Comparison of ENCODE assay signal across 18 mouse cellular contexts in the genomic region with DNA sequence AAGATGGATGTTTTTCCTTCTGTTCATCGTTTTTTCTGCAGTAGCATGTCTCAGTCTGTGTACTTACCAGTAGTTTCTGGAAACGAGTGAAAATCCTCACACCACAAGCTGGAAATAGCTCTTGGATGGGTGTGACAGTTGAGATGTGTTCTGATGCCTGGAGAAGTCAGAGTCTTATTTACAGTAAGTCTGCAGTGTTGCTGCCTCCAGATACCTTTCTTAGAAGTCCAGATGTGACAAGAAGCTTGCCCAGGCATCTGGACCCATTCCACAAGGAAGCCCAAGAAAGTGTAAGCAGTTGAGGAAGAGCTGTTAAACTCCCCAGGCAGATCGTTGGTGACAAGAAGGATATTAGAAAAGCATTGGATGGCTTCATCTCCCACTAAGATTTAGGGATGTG.
DNase-seq lines count a peak whose midpoint lies in the region; ATAC-seq and TF ChIP-seq lines count a peak whose summit lies in the region.
"Had no signal": no experiment of that assay in that cellular context is flagged by ENCODE, and none has a peak within 500 bp of the region (broad histone marks: within the 10 kb centered on the region; RNA-seq: fewer than 3 reads in every experiment).

No protein-coding gene starts in this region.

- no peak overlapping the region for H3K4me2 ChIP-seq in hindbrain, embryonic 15.5 days
- H3K4me2 ChIP-seq in hindbrain, embryonic 12.5 days (replicated peaks): no peak overlapping the region
- H3K4me2 ChIP-seq in lung, embryonic 14.5 days: no peak overlapping the region
- H3K4me2 ChIP-seq in embryonic facial prominence, embryonic 14.5 days (ENCODE audit: low read depth, low read length): no peak overlapping the region
- no peak overlapping the region for H3K4me2 ChIP-seq in stomach, postnatal 0 days (replicated peaks; ENCODE audit: low read depth)
- H3K4me2 ChIP-seq: liver, embryonic 15.5 days had no signal

- no peak overlapping the region for H3K9ac ChIP-seq in hindbrain, embryonic 15.5 days
- H3K9ac ChIP-seq in hindbrain, embryonic 12.5 days: no peak overlapping the region
- H3K9ac ChIP-seq in lung, embryonic 14.5 days: no peak overlapping the region
- 0 out of 2 replicates have a peak overlapping the region, but pooled peaks have one; percentile 38 for H3K9ac ChIP-seq in embryonic facial prominence, embryonic 14.5 days (ENCODE audit: low read depth, low read length)
- H3K9ac ChIP-seq in stomach, postnatal 0 days (ENCODE audit: low read length): no peak overlapping the region
- H3K9ac ChIP-seq: liver, embryonic 15.5 days had no signal

- no peak overlapping the region for H3K4me3 ChIP-seq in hindbrain, embryonic 15.5 days
- H3K4me3 ChIP-seq in hindbrain, embryonic 12.5 days: no peak overlapping the region
- no peak overlapping the region for H3K4me3 ChIP-seq in lung, embryonic 14.5 days (ENCODE audit: low read depth, low read length)
- H3K4me3 ChIP-seq in embryonic facial prominence, embryonic 14.5 days (ENCODE audit: low read depth, low read length): no peak overlapping the region
- no peak overlapping the region for H3K4me3 ChIP-seq in stomach, postnatal 0 days (ENCODE audit: low read depth, low read length)
- H3K4me3 ChIP-seq: erythroblast, embryonic 14.5 days; forebrain, embryonic 15.5 days; liver, embryonic 15.5 days had no signal

- WGBS in hindbrain, embryonic 15.5 days: 65% methylated on average over 3 of the region's 3 CpGs
- 55% methylated on average over 3 of the region's 3 CpGs for WGBS in hindbrain, embryonic 12.5 days
- 19% methylated on average over 3 of the region's 3 CpGs for WGBS in lung, embryonic 14.5 days
- 41% methylated on average over 3 of the region's 3 CpGs for WGBS in embryonic facial prominence, embryonic 14.5 days
- WGBS in stomach, postnatal 0 days: 15% methylated on average over 3 of the region's 3 CpGs

- no peak for TF ChIP-seq EP300 in stomach, postnatal 0 days (optimal IDR thresholded peaks at IDR 0.05)

- no peaks in the 10 kb centered on the region for H3K9me3 ChIP-seq in hindbrain, embryonic 15.5 days
- no peaks in the 10 kb centered on the region for H3K9me3 ChIP-seq in hindbrain, embryonic 12.5 days (replicated peaks)
- no peaks in the 10 kb centered on the region for H3K9me3 ChIP-seq in lung, embryonic 14.5 days (ENCODE audit: low read depth, low read length)
- no peaks in the 10 kb centered on the region for H3K9me3 ChIP-seq in embryonic facial prominence, embryonic 14.5 days (ENCODE audit: control insufficient read depth, low read length)
- no peaks in the 10 kb centered on the region for H3K9me3 ChIP-seq in stomach, postnatal 0 days (ENCODE audit: control insufficient read depth, low read length)
- H3K9me3 ChIP-seq: forebrain, embryonic 15.5 days; heart, embryonic 10.5 days; liver, embryonic 15.5 days; neural tube, embryonic 13.5 days had no signal

- H3K4me1 ChIP-seq in hindbrain, embryonic 15.5 days (replicated peaks): peaks cover 50% of the 10 kb centered on the region
- H3K4me1 ChIP-seq in hindbrain, embryonic 12.5 days: peaks cover 55% of the 10 kb centered on the region
- peaks cover 10% of the 10 kb centered on the region for H3K4me1 ChIP-seq in lung, embryonic 14.5 days (ENCODE audit: insufficient read depth)
- peaks cover 56% of the 10 kb centered on the region for H3K4me1 ChIP-seq in embryonic facial prominence, embryonic 14.5 days (ENCODE audit: control insufficient read depth, insufficient read depth, low read length)
- H3K4me1 ChIP-seq in stomach, postnatal 0 days (replicated peaks; ENCODE audit: control insufficient read depth, insufficient read depth): peaks cover 16% of the 10 kb centered on the region
- H3K4me1 ChIP-seq: liver, embryonic 15.5 days had no signal

- H3K36me3 ChIP-seq in hindbrain, embryonic 15.5 days: no peaks in the 10 kb centered on the region
- no peaks in the 10 kb centered on the region for H3K36me3 ChIP-seq in hindbrain, embryonic 12.5 days
- H3K36me3 ChIP-seq in lung, embryonic 14.5 days (ENCODE audit: insufficient read depth): no peaks in the 10 kb centered on the region
- H3K36me3 ChIP-seq in embryonic facial prominence, embryonic 14.5 days (ENCODE audit: control insufficient read depth, insufficient read depth, low read length): no peaks in the 10 kb centered on the region
- H3K36me3 ChIP-seq in stomach, postnatal 0 days (ENCODE audit: control insufficient read depth, insufficient read depth, low read length): no peaks in the 10 kb centered on the region
- H3K36me3 ChIP-seq: forebrain, embryonic 15.5 days; heart, embryonic 10.5 days; liver, embryonic 15.5 days; neural tube, embryonic 13.5 days had no signal

- no peak for ATAC-seq in hindbrain, embryonic 15.5 days (ENCODE audit: low FRiP score, low read depth)
- ATAC-seq in hindbrain, embryonic 12.5 days (ENCODE audit: low FRiP score): no peak
- no peak for ATAC-seq in lung, embryonic 14.5 days (ENCODE audit: insufficient read depth)
- ATAC-seq in embryonic facial prominence, embryonic 14.5 days (ENCODE audit: low read depth): no peak
- ATAC-seq in stomach, postnatal 0 days (ENCODE audit: low FRiP score, low TSS enrichment): no peak
- no peak for ATAC-seq in erythroid progenitor cell, adult 5-6 weeks (replicated peaks; ENCODE audit: low FRiP score, poor library complexity, severe bottlenecking)

- 0 out of 2 replicates have a peak overlapping the region, but pooled peaks have one; percentile 34 for H3K27ac ChIP-seq in hindbrain, embryonic 15.5 days (replicated peaks)
- H3K27ac ChIP-seq in hindbrain, embryonic 12.5 days: no peak overlapping the region; the same call in 1 of the 2 replicates
- 0 out of 2 replicates have a peak overlapping the region, but pooled peaks have one; percentile 9 for H3K27ac ChIP-seq in lung, embryonic 14.5 days (ENCODE audit: low read depth)
- no peak overlapping the region for H3K27ac ChIP-seq in embryonic facial prominence, embryonic 14.5 days (replicated peaks; ENCODE audit: low read depth, low read length)
- peak overlapping the region; percentile 75; the same call in 1 of the 2 replicates for H3K27ac ChIP-seq in stomach, postnatal 0 days (replicated peaks)
- H3K27ac ChIP-seq: liver, embryonic 15.5 days had no signal

- no peak for DNase-seq in lung, embryonic 14.5 days
- DNase-seq in lung, postnatal 14 days: no peak
- DNase-seq in embryonic facial prominence, embryonic 14.5 days (ENCODE audit: low spot score): no peak
- DNase-seq in stomach, postnatal 0 days (ENCODE audit: low spot score): no peak
- DNase-seq: B cell, adult 2 months; cerebellum, postnatal 25 days; gastrocnemius, postnatal 10 days; heart, postnatal 14 days; right cerebral cortex, postnatal 14 days; thymus, adult 18-20 months had no signal

- TF ChIP-seq CTCF in lung, embryonic 14.5 days (IDR thresholded peaks at IDR 0.05; ENCODE audit: low read depth): no peak
- TF ChIP-seq CTCF in stomach, postnatal 0 days (IDR thresholded peaks at IDR 0.05; ENCODE audit: low read depth): no peak

- no peaks in the 10 kb centered on the region for H3K27me3 ChIP-seq in hindbrain, embryonic 15.5 days
- no peaks in the 10 kb centered on the region for H3K27me3 ChIP-seq in hindbrain, embryonic 12.5 days
- H3K27me3 ChIP-seq in lung, embryonic 14.5 days (ENCODE audit: insufficient read depth, low read length): no peaks in the 10 kb centered on the region
- H3K27me3 ChIP-seq in embryonic facial prominence, embryonic 14.5 days (replicated peaks; ENCODE audit: control insufficient read depth, insufficient read depth, low read length): no peaks in the 10 kb centered on the region
- no peaks in the 10 kb centered on the region for H3K27me3 ChIP-seq in stomach, postnatal 0 days (ENCODE audit: control insufficient read depth, insufficient read depth, low read length)
- H3K27me3 ChIP-seq: forebrain, embryonic 15.5 days; liver, embryonic 15.5 days; neural tube, embryonic 13.5 days had no signal

Comparison
In these comparisons a context has a peak if more than half of its experiments do, and no peak if none do; other contexts are left out.
1. H3K27ac ChIP-seq: peak in hindbrain, embryonic 15.5 days (single experiment), lung, embryonic 14.5 days (single experiment) and stomach, postnatal 0 days (single experiment); none in hindbrain, embryonic 12.5 days (single experiment) and embryonic facial prominence, embryonic 14.5 days (single experiment).